In the genomic region with DNA sequence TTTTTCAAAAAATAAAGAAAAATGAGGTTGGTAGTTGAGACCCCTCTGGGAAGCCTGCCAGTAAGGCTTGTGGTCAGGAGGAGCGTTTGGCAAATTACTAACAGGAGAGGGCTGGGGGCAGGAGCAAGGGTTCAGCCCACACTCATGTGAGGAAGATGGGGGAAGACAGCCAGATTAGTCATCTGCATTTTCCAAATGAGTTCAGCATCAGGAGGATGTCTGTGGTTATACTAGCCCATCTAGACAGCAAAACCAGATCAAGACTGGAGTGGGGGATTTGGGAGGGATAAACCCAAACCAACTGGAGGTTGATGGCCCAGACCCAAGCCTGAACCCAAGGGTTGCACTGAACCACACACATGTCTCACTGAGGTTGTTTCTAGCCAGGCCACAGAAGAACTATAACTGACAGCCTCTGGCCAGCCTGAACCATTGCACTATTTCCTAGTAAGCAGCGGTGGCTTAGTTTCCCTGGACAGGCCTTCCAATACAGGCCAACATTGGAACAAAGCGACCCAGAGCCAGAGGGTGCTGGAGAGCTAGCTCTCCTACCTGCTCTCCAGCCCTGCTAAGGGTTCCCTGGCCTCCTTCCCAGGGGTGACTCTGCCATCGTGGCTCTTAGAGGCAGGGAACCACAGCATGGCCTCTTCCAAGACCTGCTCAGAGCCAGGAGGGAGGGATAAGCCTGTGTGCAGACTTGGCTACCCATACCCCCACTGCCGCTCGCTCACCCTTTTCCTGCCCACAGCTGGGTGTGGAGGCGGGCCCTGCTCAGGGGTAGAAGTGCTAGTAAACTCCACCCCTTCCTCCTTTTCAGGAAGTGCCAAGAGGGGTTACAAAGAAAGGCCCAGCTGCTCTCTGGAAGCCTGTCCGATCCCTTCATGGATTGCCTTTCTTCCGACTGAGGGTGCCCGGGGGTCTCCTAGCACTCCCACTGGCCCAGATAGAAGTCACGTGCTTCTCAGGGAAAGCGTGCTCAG, we compare ENCODE assay signal across 8 mouse cellular contexts. TPM values are rescaled to one million over a fixed set of nuclear protein-coding genes. Genes with fewer than 3 reads are reported as not detected.
DNase-seq lines count a peak whose midpoint lies in the region; ATAC-seq lines count a peak whose summit lies in the region.

No protein-coding gene starts in this region.

- no peaks in the 10 kb centered on the region for H3K9me3 ChIP-seq in lung, embryonic 15.5 days
- H3K9me3 ChIP-seq in stomach, embryonic 15.5 days, result no peaks in the 10 kb centered on the region

- H3K27ac ChIP-seq in lung, embryonic 15.5 days, result peak overlapping the region; percentile 90
- H3K27ac ChIP-seq in stomach, embryonic 15.5 days, result peak overlapping the region; percentile 76

- 45% methylated on average over 12 of the region's 12 CpGs for WGBS in lung, embryonic 15.5 days
- WGBS in stomach, embryonic 15.5 days, result 57% methylated on average over 12 of the region's 12 CpGs

- H3K9ac ChIP-seq in lung, embryonic 15.5 days, result 0 out of 2 replicates have a peak overlapping the region, but pooled peaks have one; percentile 4
- no peak overlapping the region for H3K9ac ChIP-seq in stomach, embryonic 15.5 days

- no peaks in the 10 kb centered on the region for H3K27me3 ChIP-seq in lung, embryonic 15.5 days
- H3K27me3 ChIP-seq in stomach, embryonic 15.5 days (replicated peaks), result no peaks in the 10 kb centered on the region

- peak; percentile 72 for ATAC-seq in lung, embryonic 15.5 days (ENCODE audit: borderline replicate concordance, extremely low read depth, low FRiP score, low TSS enrichment)
- ATAC-seq in stomach, embryonic 15.5 days (ENCODE audit: insufficient read depth, low FRiP score, low read depth), result 0 out of 2 replicates have a peak, but pooled peaks have one; percentile 41

- H3K36me3 ChIP-seq in lung, embryonic 15.5 days, result no peaks in the 10 kb centered on the region
- no peaks in the 10 kb centered on the region for H3K36me3 ChIP-seq in stomach, embryonic 15.5 days

- no peak overlapping the region for H3K4me3 ChIP-seq in lung, embryonic 15.5 days
- H3K4me3 ChIP-seq in stomach, embryonic 15.5 days (replicated peaks), result no peak overlapping the region

- H3K4me1 ChIP-seq in lung, embryonic 15.5 days, result peaks cover 35% of the 10 kb centered on the region
- peaks cover 18% of the 10 kb centered on the region for H3K4me1 ChIP-seq in stomach, embryonic 15.5 days

- peak; percentile 51 to 79 for DNase-seq in adrenal gland, adult (ENCODE audit: inconsistent age in 2 of 2, low spot score in 1 of 2)
- DNase-seq in adrenal gland, postnatal 4 days (ENCODE audit: low spot score in 2 of 2), result no peak
- peak; percentile 79 for DNase-seq in ZHBTc4 (ENCODE audit: low read depth, low spot score)
- peak; percentile 78 for DNase-seq in gastrocnemius, postnatal 25 days
- DNase-seq in kidney, adult 11 months, result peak; percentile 56
- DNase-seq in layer of hippocampus, postnatal 25 days (ENCODE audit: extremely low spot score in 1 of 2, low spot score in 1 of 2), result no peak

- peak overlapping the region; percentile 30 for H3K4me2 ChIP-seq in lung, embryonic 15.5 days
- peak overlapping the region; percentile 28 for H3K4me2 ChIP-seq in stomach, embryonic 15.5 days

RNA-seq across cellular contexts. Expression of a gene that starts 5.2 kb away (rescaled TPM):
- 10 to 100 TPM; 49.0 to 52.1 TPM for total RNA-seq in adrenal gland, postnatal 4 days (2021)
- 10 to 100 TPM; 12.3 to 14.0 TPM for total RNA-seq in gastrocnemius, postnatal 25 days (2021)
- 18.7 and 23.4 TPM in 2 replicates for polyA plus RNA-seq in lung, embryonic 15.5 days (2015; fragmentation: Nextera tagmentation; extraction: Ambion mirVana)
- 12.8 and 16.3 TPM in 2 replicates for polyA plus RNA-seq in stomach, embryonic 15.5 days (2015; fragmentation: Nextera tagmentation; extraction: Ambion mirVana)
- 1 to 10 TPM; 3.6 to 5.7 TPM for total RNA-seq in layer of hippocampus, postnatal 25 days (2021)

RNA-seq across cellular contexts. Expression of a gene that starts 11.5 kb away (rescaled TPM):
- total RNA-seq in adrenal gland, postnatal 4 days (2021), result 10 to 100 TPM; 33.2 to 36.6 TPM
- 1 to 10 TPM in 1 of 2 experiments, under 1 TPM in 1; 0.82 to 1.1 TPM for total RNA-seq in gastrocnemius, postnatal 25 days (2021)
- 42.7 and 44.9 TPM in 2 replicates for polyA plus RNA-seq in lung, embryonic 15.5 days (2015; fragmentation: Nextera tagmentation; extraction: Ambion mirVana)
- 34.9 and 37.0 TPM in 2 replicates for polyA plus RNA-seq in stomach, embryonic 15.5 days (2015; fragmentation: Nextera tagmentation; extraction: Ambion mirVana)
- 1 to 10 TPM; 1.1 to 1.6 TPM for total RNA-seq in layer of hippocampus, postnatal 25 days (2021)

RNA-seq across cellular contexts. Expression of a gene that starts 20.4 kb away (rescaled TPM):
- total RNA-seq in adrenal gland, postnatal 4 days (2021), result 10 to 100 TPM; 93.4 to 98.6 TPM
- 10 to 100 TPM; 35.7 to 36.9 TPM for total RNA-seq in gastrocnemius, postnatal 25 days (2021)
- polyA plus RNA-seq in lung, embryonic 15.5 days (2015; fragmentation: Nextera tagmentation; extraction: Ambion mirVana), result 314 and 327 TPM in 2 replicates
- polyA plus RNA-seq in stomach, embryonic 15.5 days (2015; fragmentation: Nextera tagmentation; extraction: Ambion mirVana), result 354 and 399 TPM in 2 replicates
- total RNA-seq in layer of hippocampus, postnatal 25 days (2021), result 10 to 100 TPM; 62.5 to 69.6 TPM

RNA-seq across cellular contexts. Expression of a gene that starts 54.9 kb away (rescaled TPM):
- 10 to 100 TPM; 11.9 to 13.9 TPM for total RNA-seq in adrenal gland, postnatal 4 days (2021)
- 1 to 10 TPM; 1.3 to 1.8 TPM for total RNA-seq in gastrocnemius, postnatal 25 days (2021)
- 12.5 and 13.5 TPM in 2 replicates for polyA plus RNA-seq in lung, embryonic 15.5 days (2015; fragmentation: Nextera tagmentation; extraction: Ambion mirVana)
- 11.9 and 13.1 TPM in 2 replicates for polyA plus RNA-seq in stomach, embryonic 15.5 days (2015; fragmentation: Nextera tagmentation; extraction: Ambion mirVana)
- total RNA-seq in layer of hippocampus, postnatal 25 days (2021), result 10 to 100 TPM; 11.2 TPM

RNA-seq across cellular contexts. Expression of a gene that starts 55.1 kb away (rescaled TPM):
- total RNA-seq in adrenal gland, postnatal 4 days (2021), result 10 to 100 TPM; 51.5 to 51.8 TPM
- total RNA-seq in gastrocnemius, postnatal 25 days (2021), result 10 to 100 TPM; 37.9 to 40.3 TPM
- polyA plus RNA-seq in lung, embryonic 15.5 days (2015; fragmentation: Nextera tagmentation; extraction: Ambion mirVana), result 49.5 and 53.0 TPM in 2 replicates
- 49.7 and 61.8 TPM in 2 replicates for polyA plus RNA-seq in stomach, embryonic 15.5 days (2015; fragmentation: Nextera tagmentation; extraction: Ambion mirVana)
- 10 to 100 TPM; 75.2 to 87.6 TPM for total RNA-seq in layer of hippocampus, postnatal 25 days (2021)

Comparison
In these comparisons a context has a peak if more than half of its experiments do, and no peak if none do; other contexts are left out.
1. DNase-seq: peak in adrenal gland, adult (2 of 2), ZHBTc4 (single experiment), gastrocnemius, postnatal 25 days (single experiment) and kidney, adult 11 months (single experiment); none in adrenal gland, postnatal 4 days (0 of 2) and layer of hippocampus, postnatal 25 days (0 of 2).
2. RNA of a gene that starts 11.5 kb away (total RNA-seq): 33.2 to 36.6 TPM in adrenal gland, postnatal 4 days; 1.1 to 1.6 TPM in layer of hippocampus, postnatal 25 days and 0.82 to 1.1 TPM in gastrocnemius, postnatal 25 days; every median in the first group is over 10 times any median in the second.